Mouse (Mus musculus) embryonic facial prominence, embryonic 14.5 days (tissue): ENCODE results near the gene Kif20b. TPM values are rescaled to one million over a fixed set of nuclear protein-coding genes. Genes with fewer than 3 reads are reported as not detected.

ENCODE experiments used
- ATAC-seq: fragments of 200-750 bp; cut with Nextera tagmentation; 2 replicates; pipeline ENCODE4 v1.8.0; 2017; ENCODE audit warnings: low read depth, moderate number of reproducible peaks, moderate TSS enrichment
- DNase-seq: peaks from one replicate; pipeline ENCODE4 v3.0.0-alpha.2; 2015; ENCODE audit warnings: low spot score
- H3K27ac ChIP-seq: fragments of 300-500 bp; sonication (generic); replicated peaks from 2 replicates; pipeline ENCODE4 v1.5.1; 2014; ENCODE audit warnings: low read depth, mild to moderate bottlenecking, low read length, moderate library complexity
- H3K27me3 ChIP-seq: fragments of 300-500 bp; sonication (generic); replicated peaks from 2 replicates; pipeline ENCODE4 v1.6.1; 2014; ENCODE audit warnings: low read length; ENCODE audit not compliant: control insufficient read depth, insufficient read depth
- H3K36me3 ChIP-seq: fragments of 300-500 bp; sonication (generic); 2 replicates; pipeline ENCODE4 v1.6.1; 2014; ENCODE audit warnings: low read length, mixed read lengths; ENCODE audit not compliant: control insufficient read depth, insufficient read depth
- H3K4me1 ChIP-seq: fragments of 300-500 bp; sonication (generic); 2 replicates; pipeline ENCODE4 v1.6.1; 2014; ENCODE audit warnings: antibody characterized with exemption, low read length; ENCODE audit not compliant: control insufficient read depth, insufficient read depth
- H3K4me2 ChIP-seq: fragments of 300-500 bp; sonication (generic); 2 replicates; pipeline ENCODE4 v1.6.1; 2014; ENCODE audit warnings: low read depth, mild to moderate bottlenecking, low read length, moderate library complexity, mixed read lengths
- H3K4me3 ChIP-seq: fragments of 300-500 bp; sonication (generic); 2 replicates; pipeline ENCODE4 v1.5.1; 2014; ENCODE audit warnings: low read depth, mild to moderate bottlenecking, low read length
- H3K9ac ChIP-seq: fragments of 300-500 bp; sonication (generic); 2 replicates; pipeline ENCODE4 v1.6.1; 2014; ENCODE audit warnings: low read depth, mild to moderate bottlenecking, low read length, moderate library complexity, mixed read lengths
- H3K9me3 ChIP-seq: fragments of 300-500 bp; sonication (generic); 2 replicates; pipeline ENCODE4 v1.6.1; 2016; ENCODE audit warnings: low read length; ENCODE audit not compliant: control insufficient read depth
- WGBS: fragments of 180-500 bp; shearing (Covaris S2); extraction: QIAGEN DNeasy Blood & Tissue Kit; methylation state at CpG from one replicate; pipeline ENCODE4 v1.1.7; 2014; 5-methylcytosine and 5-hydroxymethylcytosine counted together
- polyA plus RNA-seq: library from polyadenylated mRNA; unstranded; fragments of >200 nt; fragmentation: Nextera tagmentation; extraction: Ambion mirVana; gene quantifications from 2 replicates; pipeline ENCODE4 v1.2.1, GENCODE M21; 2014

Gene Kif20b
- polyA plus RNA-seq, 1 experiment from 2014 or later: 36.1 TPM

GRCm38 (mm10) chr19:34883526-34884224, 38.5 kb upstream of the Kif20b start:
- Histone ChIP-seq H3K27me3 (no peaks in the 10 kb centered on the region), H3K4me1 (peaks cover 4% of the 10 kb centered on the region; the same call in 1 of the 2 replicates), H3K9me3 (no peaks in the 10 kb centered on the region), H3K4me2 (no peak overlapping the region), H3K27ac (no peak overlapping the region), H3K4me3 (no peak overlapping the region), H3K36me3 (no peaks in the 10 kb centered on the region), H3K9ac (no peak overlapping the region)
- WGBS: 73% methylated on average over 3 of the region's 3 CpGs
- no peak for ATAC-seq
- no peak for DNase-seq

GRCm38 (mm10) chr19:34886324-34886723, 35.8 kb upstream of the Kif20b start:
- Histone ChIP-seq H3K9me3 (no peaks in the 10 kb centered on the region), H3K36me3 (no peaks in the 10 kb centered on the region), H3K9ac (no peak overlapping the region), H3K27ac (no peak overlapping the region), H3K4me1 (no peaks in the 10 kb centered on the region), H3K27me3 (no peaks in the 10 kb centered on the region), H3K4me3 (no peak overlapping the region), H3K4me2 (no peak overlapping the region)
- 82% methylated on average over 4 of the region's 4 CpGs for WGBS
- DNase-seq: no peak
- ATAC-seq: no peak

- no peak for ATAC-seq
These were observed 31.2 kb upstream of the Kif20b start for GRCm38 (mm10) chr19:34890981-34891380.

DNA sequence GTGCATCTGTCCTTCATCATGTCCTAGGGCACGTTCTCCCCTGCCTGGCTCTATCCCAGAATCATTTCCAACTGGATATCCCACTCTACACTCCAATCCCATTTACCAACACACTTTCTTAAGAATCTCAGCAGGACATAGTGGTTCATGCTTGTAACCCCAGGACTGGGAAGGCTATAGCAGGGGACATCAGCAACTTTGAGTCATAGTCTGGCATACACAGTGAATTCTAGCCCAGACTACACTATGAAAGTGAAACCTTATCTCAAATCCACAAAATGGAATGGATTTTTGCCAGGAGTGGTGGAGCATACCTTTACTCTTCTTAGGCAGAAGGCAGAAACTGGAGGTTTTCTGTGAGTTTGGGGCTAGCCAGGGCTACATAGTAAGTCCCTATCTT, 30.6 kb upstream of the Kif20b start:
- no peak overlapping the region for H3K27ac ChIP-seq
- 0 out of 2 replicates have a peak, but pooled peaks cover 4% of the 10 kb centered on the region for H3K9me3 ChIP-seq
- no peak overlapping the region for H3K4me2 ChIP-seq
- no peaks in the 10 kb centered on the region for H3K27me3 ChIP-seq
- no peak overlapping the region for H3K9ac ChIP-seq
- ATAC-seq (no peak), DNase-seq (no peak)
- 74% methylated on average over 1 of the region's 1 CpGs for WGBS
- no peaks in the 10 kb centered on the region for H3K4me1 ChIP-seq
- no peak overlapping the region for H3K4me3 ChIP-seq
- H3K36me3 ChIP-seq: no peaks in the 10 kb centered on the region

More at GRCm38 (mm10) chr19:34890981-34891380, 31.2 kb upstream of the Kif20b start:
- Histone ChIP-seq H3K4me3 (no peak overlapping the region), H3K36me3 (no peaks in the 10 kb centered on the region), H3K27me3 (no peaks in the 10 kb centered on the region), H3K4me1 (no peaks in the 10 kb centered on the region), H3K9ac (no peak overlapping the region), H3K4me2 (no peak overlapping the region), H3K9me3 (0 out of 2 replicates have a peak, but pooled peaks cover 4% of the 10 kb centered on the region), H3K27ac (no peak overlapping the region)
- 54% methylated on average over 3 of the region's 3 CpGs for WGBS
- DNase-seq: no peak

- ATAC-seq (no peak), DNase-seq (no peak)
- no peak overlapping the region for H3K4me2 ChIP-seq
- WGBS: 76% methylated on average over 4 of the region's 4 CpGs
- H3K27ac ChIP-seq: no peak overlapping the region
- no peaks in the 10 kb centered on the region for H3K4me1 ChIP-seq
- no peak overlapping the region for H3K9ac ChIP-seq
- no peaks in the 10 kb centered on the region for H3K27me3 ChIP-seq
- 0 out of 2 replicates have a peak, but pooled peaks cover 4% of the 10 kb centered on the region for H3K9me3 ChIP-seq
- no peaks in the 10 kb centered on the region for H3K36me3 ChIP-seq
- no peak overlapping the region for H3K4me3 ChIP-seq
These were observed 27.1 kb upstream of the Kif20b start for GRCm38 (mm10) chr19:34895082-34895481.

- ATAC-seq (no peak), DNase-seq (no peak)
- Histone ChIP-seq H3K27ac (no peak overlapping the region), H3K4me2 (no peak overlapping the region), H3K4me1 (no peaks in the 10 kb centered on the region), H3K9me3 (0 out of 2 replicates have a peak, but pooled peaks cover 4% of the 10 kb centered on the region), H3K36me3 (no peaks in the 10 kb centered on the region), H3K27me3 (no peaks in the 10 kb centered on the region), H3K9ac (no peak overlapping the region), H3K4me3 (no peak overlapping the region)
- 91% methylated on average over 15 of the region's 15 CpGs for WGBS
These were observed 24.8 kb upstream of the Kif20b start for GRCm38 (mm10) chr19:34897082-34897965.

- DNase-seq (no peak), ATAC-seq (no peak)
- Histone ChIP-seq H3K4me2 (no peak overlapping the region), H3K36me3 (no peaks in the 10 kb centered on the region), H3K4me1 (no peaks in the 10 kb centered on the region), H3K9ac (no peak overlapping the region), H3K4me3 (no peak overlapping the region), H3K9me3 (0 out of 2 replicates have a peak, but pooled peaks cover 4% of the 10 kb centered on the region), H3K27ac (no peak overlapping the region), H3K27me3 (no peaks in the 10 kb centered on the region)
- WGBS: 83% methylated on average over 4 of the region's 4 CpGs
These were observed 23.2 kb upstream of the Kif20b start for GRCm38 (mm10) chr19:34898941-34899340.

GRCm38 (mm10) chr19:34901266-34901665, 20.9 kb upstream of the Kif20b start:
- H3K36me3 ChIP-seq: no peaks in the 10 kb centered on the region
- no peak overlapping the region for H3K27ac ChIP-seq
- 91% methylated on average over 7 of the region's 7 CpGs for WGBS
- H3K4me3 ChIP-seq: no peak overlapping the region
- H3K4me2 ChIP-seq: no peak overlapping the region
- ATAC-seq (no peak), DNase-seq (no peak)
- H3K9me3 ChIP-seq: no peaks in the 10 kb centered on the region
- no peaks in the 10 kb centered on the region for H3K4me1 ChIP-seq
- H3K9ac ChIP-seq: no peak overlapping the region
- no peaks in the 10 kb centered on the region for H3K27me3 ChIP-seq
